Mouse (Mus musculus): ENCODE results near the gene Pparg.

GRCm38 (mm10) chr6:115513207-115513606 is 152.5 kb downstream of the Pparg start:
- TF ChIP-seq FOSL1 (IDR thresholded peaks at IDR 0.05; ENCODE audit: insufficient read depth, low read length, poor library complexity, severe bottlenecking), result no peak
- TF ChIP-seq MAX (IDR thresholded peaks at IDR 0.05), result no peak
- TF ChIP-seq CTCF (IDR thresholded peaks at IDR 0.05; ENCODE audit: control insufficient read depth, insufficient read depth, insufficient read length), result no peak
